In genomic region chr7:128591345-128592084, GRCm38 (mm10) we compare ENCODE assay signal across 8 mouse cellular contexts. TPM values are rescaled to one million over a fixed set of nuclear protein-coding genes. Genes with fewer than 3 reads are reported as not detected.
A peak's percentile ranks its signal among the peaks of the same experiment; 100 is the strongest.
DNase-seq lines count a peak whose midpoint lies in the region; ATAC-seq and TF ChIP-seq lines count a peak whose summit lies in the region.

No protein-coding gene starts in this region.

- TF ChIP-seq CTCF in lung, postnatal 0 days (IDR thresholded peaks at IDR 0.05): peak; percentile 24

- no peak overlapping the region for H3K4me3 ChIP-seq in embryonic facial prominence, embryonic 14.5 days (ENCODE audit: low read depth, low read length)
- H3K4me3 ChIP-seq in hindbrain, embryonic 12.5 days: no peak overlapping the region
- no peak overlapping the region for H3K4me3 ChIP-seq in lung, postnatal 0 days (ENCODE audit: low read depth, low read length)
- no peak overlapping the region for H3K4me3 ChIP-seq in stomach, embryonic 15.5 days (replicated peaks)

- H3K9ac ChIP-seq in embryonic facial prominence, embryonic 14.5 days (ENCODE audit: low read depth, low read length): peak overlapping the region; percentile 0; the same call in 1 of the 2 replicates
- H3K9ac ChIP-seq in hindbrain, embryonic 12.5 days: 0 out of 2 replicates have a peak overlapping the region, but pooled peaks have one; percentile 8
- H3K9ac ChIP-seq in lung, postnatal 0 days (replicated peaks; ENCODE audit: low read depth): no peak overlapping the region
- H3K9ac ChIP-seq in stomach, embryonic 15.5 days: no peak overlapping the region

- no peaks in the 10 kb centered on the region for H3K27me3 ChIP-seq in embryonic facial prominence, embryonic 14.5 days (replicated peaks; ENCODE audit: control insufficient read depth, insufficient read depth, low read length)
- no peaks in the 10 kb centered on the region for H3K27me3 ChIP-seq in hindbrain, embryonic 12.5 days
- H3K27me3 ChIP-seq in lung, postnatal 0 days (replicated peaks; ENCODE audit: insufficient read depth, low read length): no peaks in the 10 kb centered on the region
- H3K27me3 ChIP-seq in stomach, embryonic 15.5 days (replicated peaks): no peaks in the 10 kb centered on the region

- 12% methylated on average over 9 of the region's 9 CpGs for WGBS in embryonic facial prominence, embryonic 14.5 days
- 5% methylated on average over 9 of the region's 9 CpGs for WGBS in hindbrain, embryonic 12.5 days
- 16% methylated on average over 8 of the region's 9 CpGs for WGBS in lung, postnatal 0 days
- WGBS in stomach, embryonic 15.5 days: 22% methylated on average over 9 of the region's 9 CpGs

- peaks cover 9% of the 10 kb centered on the region; the same call in 1 of the 2 replicates for H3K4me1 ChIP-seq in embryonic facial prominence, embryonic 14.5 days (ENCODE audit: control insufficient read depth, insufficient read depth, low read length)
- peaks cover 27% of the 10 kb centered on the region for H3K4me1 ChIP-seq in hindbrain, embryonic 12.5 days
- no peaks in the 10 kb centered on the region for H3K4me1 ChIP-seq in lung, postnatal 0 days (ENCODE audit: insufficient read depth, low read depth, low read length)
- peaks cover 3% of the 10 kb centered on the region; the same call in 1 of the 2 replicates for H3K4me1 ChIP-seq in stomach, embryonic 15.5 days

- peak overlapping the region; percentile 55 for H3K4me2 ChIP-seq in embryonic facial prominence, embryonic 14.5 days (ENCODE audit: low read depth, low read length)
- peak overlapping the region; percentile 44 for H3K4me2 ChIP-seq in hindbrain, embryonic 12.5 days (replicated peaks)
- H3K4me2 ChIP-seq in lung, postnatal 0 days (replicated peaks; ENCODE audit: low read depth, low read length): no peak overlapping the region
- peak overlapping the region; percentile 16; the same call in 1 of the 2 replicates for H3K4me2 ChIP-seq in stomach, embryonic 15.5 days

- H3K9me3 ChIP-seq in embryonic facial prominence, embryonic 14.5 days (ENCODE audit: control insufficient read depth, low read length): peaks cover 3% of the 10 kb centered on the region
- H3K9me3 ChIP-seq in hindbrain, embryonic 12.5 days (replicated peaks): no peaks in the 10 kb centered on the region
- no peaks in the 10 kb centered on the region for H3K9me3 ChIP-seq in lung, postnatal 0 days (ENCODE audit: low read length)
- H3K9me3 ChIP-seq in stomach, embryonic 15.5 days: no peaks in the 10 kb centered on the region

- H3K36me3 ChIP-seq in embryonic facial prominence, embryonic 14.5 days (ENCODE audit: control insufficient read depth, insufficient read depth, low read length): no peaks in the 10 kb centered on the region
- no peaks in the 10 kb centered on the region for H3K36me3 ChIP-seq in hindbrain, embryonic 12.5 days
- H3K36me3 ChIP-seq in lung, postnatal 0 days (ENCODE audit: insufficient read depth, low read length): no peaks in the 10 kb centered on the region
- no peaks in the 10 kb centered on the region for H3K36me3 ChIP-seq in stomach, embryonic 15.5 days

- peak; percentile 41; the same call in 1 of the 2 replicates for ATAC-seq in embryonic facial prominence, embryonic 14.5 days (ENCODE audit: low read depth)
- peak; percentile 87 for ATAC-seq in hindbrain, embryonic 12.5 days (ENCODE audit: low FRiP score)
- no peak for ATAC-seq in lung, postnatal 0 days
- ATAC-seq in stomach, embryonic 15.5 days (ENCODE audit: insufficient read depth, low FRiP score, low read depth): no peak; the same call in 1 of the 2 replicates

- TF ChIP-seq EP300 in lung, postnatal 0 days (IDR thresholded peaks at IDR 0.05): no peak

- peak; percentile 23 to 43 for DNase-seq in layer of hippocampus, postnatal 10 days (ENCODE audit: low spot score in 2 of 2)
- no peak for DNase-seq in layer of hippocampus, adult 11-12 months (ENCODE audit: low spot score)
- DNase-seq in embryonic facial prominence, embryonic 14.5 days (ENCODE audit: low spot score): peak; percentile 58
- DNase-seq in lung, postnatal 0 days (ENCODE audit: low spot score): peak; percentile 32
- DNase-seq in spleen, adult 12 weeks (ENCODE audit: low spot score): no peak
- DNase-seq in adrenal gland, adult 8-10 months: no peak

- H3K27ac ChIP-seq in embryonic facial prominence, embryonic 14.5 days (replicated peaks; ENCODE audit: low read depth, low read length): peak overlapping the region; percentile 69
- peak overlapping the region; percentile 88 for H3K27ac ChIP-seq in hindbrain, embryonic 12.5 days
- H3K27ac ChIP-seq in lung, postnatal 0 days (ENCODE audit: low read length): peak overlapping the region; percentile 38
- peak overlapping the region; percentile 58 for H3K27ac ChIP-seq in stomach, embryonic 15.5 days

RNA-seq across cellular contexts. Expression of gene Inpp5f, which starts 19.6 kb away (rescaled TPM):
- total RNA-seq in layer of hippocampus, postnatal 10 days (2021): 100 to 1,000 TPM; 382 to 384 TPM
- 20.1 and 24.1 TPM in 2 replicates for polyA plus RNA-seq in embryonic facial prominence, embryonic 14.5 days (2014; fragmentation: Nextera tagmentation; extraction: Ambion mirVana)
- 140 and 158 TPM in 2 replicates for polyA plus RNA-seq in hindbrain, embryonic 12.5 days (2016; fragmentation: Nextera tagmentation; extraction: Ambion mirVana)
- 10.6 and 10.7 TPM in 2 replicates for polyA plus RNA-seq in lung, postnatal 0 days (2015; fragmentation: Nextera tagmentation; extraction: Ambion mirVana)
- polyA plus RNA-seq in stomach, embryonic 15.5 days (2015; fragmentation: Nextera tagmentation; extraction: Ambion mirVana): 20.3 and 20.9 TPM in 2 replicates
- total RNA-seq in adrenal gland, adult 8-10 months (2022): 10 to 100 TPM; 21.7 to 32.3 (median 27.2) TPM

Comparison
In these comparisons a context has a peak if more than half of its experiments do, and no peak if none do; other contexts are left out.
1. DNase-seq: peak in layer of hippocampus, postnatal 10 days (2 of 2), embryonic facial prominence, embryonic 14.5 days (single experiment) and lung, postnatal 0 days (single experiment); none in layer of hippocampus, adult 11-12 months (single experiment), spleen, adult 12 weeks (single experiment) and adrenal gland, adult 8-10 months (single experiment).
2. ATAC-seq: peak in embryonic facial prominence, embryonic 14.5 days (single experiment) and hindbrain, embryonic 12.5 days (single experiment); none in lung, postnatal 0 days (single experiment) and stomach, embryonic 15.5 days (single experiment).
3. H3K27ac ChIP-seq: peak in every context shown above with its lines; median percentile 88 in hindbrain, embryonic 12.5 days; 69 in embryonic facial prominence, embryonic 14.5 days; 58 in stomach, embryonic 15.5 days; 38 in lung, postnatal 0 days.
4. H3K9ac ChIP-seq: peak in embryonic facial prominence, embryonic 14.5 days (single experiment) and hindbrain, embryonic 12.5 days (single experiment); none in lung, postnatal 0 days (single experiment) and stomach, embryonic 15.5 days (single experiment).